Mouse (Mus musculus) hindbrain, embryonic 15.5 days (tissue): ENCODE results near the gene Anxa4. TPM values are rescaled to one million over a fixed set of nuclear protein-coding genes. Genes with fewer than 3 reads are reported as not detected.

Experiments used
- ATAC-seq: fragments of 200-750 bp; cut with Nextera tagmentation; 2 replicates; pipeline ENCODE4 v1.8.0; 2017; ENCODE audit warnings: low read depth, moderate number of reproducible peaks, moderate TSS enrichment; ENCODE audit not compliant: low FRiP score
- H3K27ac ChIP-seq: fragments of 300-500 bp; sonication (generic); replicated peaks from 2 replicates; pipeline ENCODE4 v1.5.1; 2015; ENCODE audit warnings: mild to moderate bottlenecking, inconsistent platforms
- H3K27me3 ChIP-seq: fragments of 300-500 bp; sonication (generic); 2 replicates; pipeline ENCODE4 v1.6.1; 2015; ENCODE audit warnings: control low read depth, inconsistent platforms
- H3K36me3 ChIP-seq: fragments of 300-500 bp; sonication (generic); 2 replicates; pipeline ENCODE4 v1.6.1; 2015; ENCODE audit warnings: control low read depth, inconsistent platforms
- H3K4me1 ChIP-seq: fragments of 300-500 bp; sonication (generic); replicated peaks from 2 replicates; pipeline ENCODE4 v1.6.1; 2015; ENCODE audit warnings: control low read depth, inconsistent platforms
- H3K4me2 ChIP-seq: fragments of 300-500 bp; sonication (generic); 2 replicates; pipeline ENCODE4 v1.6.1; 2015; ENCODE audit warnings: moderate library complexity, mild to moderate bottlenecking, inconsistent platforms
- H3K4me3 ChIP-seq: fragments of 300-500 bp; sonication (generic); 2 replicates; pipeline ENCODE4 v1.5.1; 2015; ENCODE audit warnings: mild to moderate bottlenecking, inconsistent platforms
- H3K9ac ChIP-seq: fragments of 300-500 bp; sonication (generic); 2 replicates; pipeline ENCODE4 v1.6.1; 2015; ENCODE audit warnings: inconsistent platforms
- H3K9me3 ChIP-seq: fragments of 300-500 bp; sonication (generic); 2 replicates; pipeline ENCODE4 v1.6.1; 2016; ENCODE audit warnings: control low read depth, inconsistent platforms
- WGBS: fragments of 180-500 bp; shearing (Covaris S2); methylation state at CpG from one replicate; pipeline ENCODE4 v1.1.7; 2015; 5-methylcytosine and 5-hydroxymethylcytosine counted together
- polyA plus RNA-seq: library from polyadenylated mRNA; unstranded; fragments of >200 nt; fragmentation: Nextera tagmentation; extraction: Ambion mirVana; gene quantifications from 2 replicates; pipeline ENCODE4 v1.2.1, GENCODE M21; 2015

The Anxa4 gene
- polyA plus RNA-seq, 1 experiment from 2014 or later, result 4.6 TPM

GRCm38 (mm10) chr6:86736830-86737229 is 56.6 kb downstream of the Anxa4 start:
- H3K4me2 ChIP-seq, result no peak overlapping the region

GRCm38 (mm10) chr6:86736313-86736712 is 57.1 kb downstream of the Anxa4 start:
- Histone ChIP-seq H3K4me3 (no peak overlapping the region), H3K4me2 (no peak overlapping the region), H3K9me3 (no peaks in the 10 kb centered on the region), H3K9ac (no peak overlapping the region), H3K4me1 (peaks cover 18% of the 10 kb centered on the region), H3K36me3 (no peaks in the 10 kb centered on the region), H3K27ac (no peak overlapping the region), H3K27me3 (no peaks in the 10 kb centered on the region)
- 88% methylated on average over 4 of the region's 4 CpGs for WGBS
- ATAC-seq, result no peak

More at GRCm38 (mm10) chr6:86736830-86737229, 56.6 kb downstream of the Anxa4 start:
- H3K9me3 ChIP-seq, result no peaks in the 10 kb centered on the region
- no peak overlapping the region for H3K4me3 ChIP-seq
- no peak for ATAC-seq
- H3K27me3 ChIP-seq, result no peaks in the 10 kb centered on the region
- WGBS, result 85% methylated on average over 6 of the region's 6 CpGs
- no peak overlapping the region for H3K27ac ChIP-seq
- H3K4me1 ChIP-seq, result peaks cover 15% of the 10 kb centered on the region
- no peaks in the 10 kb centered on the region for H3K36me3 ChIP-seq
- H3K9ac ChIP-seq, result no peak overlapping the region

- ATAC-seq, result peak; percentile 95
- whole genome bisulfite sequencing, result under 1% methylated on average over 54 of the region's 59 CpGs
- Histone ChIP-seq H3K9me3 (no peaks in the 10 kb centered on the region), H3K27ac (peak within 1 kb of the TSS; percentile 94), H3K9ac (peak within 1 kb of the TSS; percentile 81), H3K4me1 (peaks cover 33% of the 10 kb centered on the region), H3K36me3 (no peaks in the 10 kb centered on the region), H3K27me3 (no peaks in the 10 kb centered on the region), H3K4me2 (peak within 1 kb of the TSS; percentile 78), H3K4me3 (peak within 1 kb of the TSS; percentile 88)
Measured at GRCm38 (mm10) chr6:86733183-86733876, 60.1 kb downstream of the Anxa4 start, which contains the start of gene Gmcl1. Gmcl1 (minus strand) TSS chr6:86733383.

GRCm38 (mm10) chr6:86732276-86733173 is 60.9 kb downstream of the Anxa4 start:
- WGBS, result under 1% methylated on average over 57 of the region's 62 CpGs
- Histone ChIP-seq H3K27ac (peak overlapping the region; percentile 94), H3K27me3 (no peaks in the 10 kb centered on the region), H3K9ac (peak overlapping the region; percentile 81), H3K36me3 (no peaks in the 10 kb centered on the region), H3K9me3 (no peaks in the 10 kb centered on the region), H3K4me3 (peak overlapping the region; percentile 88), H3K4me2 (peak overlapping the region; percentile 78), H3K4me1 (peaks cover 33% of the 10 kb centered on the region)
- peak; percentile 55 for ATAC-seq

- Histone ChIP-seq H3K27ac (no peak overlapping the region), H3K4me2 (no peak overlapping the region), H3K4me1 (peaks cover 25% of the 10 kb centered on the region), H3K27me3 (no peaks in the 10 kb centered on the region), H3K9ac (no peak overlapping the region), H3K9me3 (no peaks in the 10 kb centered on the region), H3K4me3 (no peak overlapping the region), H3K36me3 (no peaks in the 10 kb centered on the region)
- 86% methylated on average over 5 of the region's 5 CpGs for WGBS
- ATAC-seq, result no peak
Measured at GRCm38 (mm10) chr6:86728711-86729110, 64.7 kb downstream of the Anxa4 start.

GRCm38 (mm10) chr6:86721977-86722376 is 71.4 kb downstream of the Anxa4 start:
- H3K27ac ChIP-seq, result no peak overlapping the region
- H3K27me3 ChIP-seq, result no peaks in the 10 kb centered on the region
- H3K9ac ChIP-seq, result no peak overlapping the region
- peaks cover 33% of the 10 kb centered on the region for H3K36me3 ChIP-seq
- no peak overlapping the region for H3K4me3 ChIP-seq
- H3K9me3 ChIP-seq, result no peaks in the 10 kb centered on the region
- ATAC-seq, result no peak
- WGBS, result 88% methylated on average over 3 of the region's 3 CpGs
- no peak overlapping the region for H3K4me2 ChIP-seq
- H3K4me1 ChIP-seq, result no peaks in the 10 kb centered on the region

- Histone ChIP-seq H3K27me3 (no peaks in the 10 kb centered on the region), H3K4me3 (no peak overlapping the region), H3K4me2 (no peak overlapping the region), H3K9ac (no peak overlapping the region), H3K27ac (no peak overlapping the region), H3K36me3 (peaks cover 75% of the 10 kb centered on the region), H3K4me1 (no peaks in the 10 kb centered on the region), H3K9me3 (no peaks in the 10 kb centered on the region)
- ATAC-seq, result no peak
- WGBS, result 87% methylated on average over 4 of the region's 4 CpGs
Measured at GRCm38 (mm10) chr6:86708072-86708774, 85.2 kb downstream of the Anxa4 start.

GRCm38 (mm10) chr6:86702577-86702976 is 90.8 kb downstream of the Anxa4 start:
- Histone ChIP-seq H3K4me3 (no peak overlapping the region), H3K27ac (no peak overlapping the region), H3K27me3 (no peaks in the 10 kb centered on the region), H3K4me1 (no peaks in the 10 kb centered on the region), H3K9me3 (no peaks in the 10 kb centered on the region), H3K9ac (no peak overlapping the region), H3K36me3 (peaks cover 89% of the 10 kb centered on the region), H3K4me2 (no peak overlapping the region)
- WGBS, result 93% methylated on average over 9 of the region's 9 CpGs
- no peak for ATAC-seq

GRCm38 (mm10) chr6:86697903-86698302 is 95.5 kb downstream of the Anxa4 start:
- 85% methylated on average over 6 of the region's 6 CpGs for WGBS
- no peak overlapping the region for H3K4me3 ChIP-seq
- ATAC-seq, result no peak

GRCm38 (mm10) chr6:86696213-86696612 is 97.2 kb downstream of the Anxa4 start:
- H3K4me2 ChIP-seq, result no peak overlapping the region
- no peak overlapping the region for H3K9ac ChIP-seq
- no peaks in the 10 kb centered on the region for H3K4me1 ChIP-seq
- no peak overlapping the region for H3K27ac ChIP-seq
- ATAC-seq, result no peak
- H3K36me3 ChIP-seq, result peaks cover 78% of the 10 kb centered on the region
- no peaks in the 10 kb centered on the region for H3K27me3 ChIP-seq
- H3K4me3 ChIP-seq, result no peak overlapping the region
- 89% methylated on average over 10 of the region's 10 CpGs for WGBS
- no peaks in the 10 kb centered on the region for H3K9me3 ChIP-seq

More at GRCm38 (mm10) chr6:86697903-86698302, 95.5 kb downstream of the Anxa4 start:
- Histone ChIP-seq H3K27ac (no peak overlapping the region), H3K9ac (no peak overlapping the region), H3K36me3 (peaks cover 83% of the 10 kb centered on the region), H3K4me1 (no peaks in the 10 kb centered on the region), H3K4me2 (no peak overlapping the region), H3K27me3 (no peaks in the 10 kb centered on the region), H3K9me3 (no peaks in the 10 kb centered on the region)

- Histone ChIP-seq H3K36me3 (peaks cover 75% of the 10 kb centered on the region), H3K27ac (no peak overlapping the region), H3K4me1 (no peaks in the 10 kb centered on the region), H3K4me3 (no peak overlapping the region), H3K9ac (no peak overlapping the region), H3K27me3 (no peaks in the 10 kb centered on the region), H3K9me3 (no peaks in the 10 kb centered on the region), H3K4me2 (no peak overlapping the region)
- ATAC-seq, result no peak
Measured at GRCm38 (mm10) chr6:86694465-86694864, 98.9 kb downstream of the Anxa4 start.

GRCm38 (mm10) chr6:86689671-86690070 is 103.7 kb downstream of the Anxa4 start:
- Histone ChIP-seq H3K4me2 (no peak overlapping the region), H3K27me3 (no peaks in the 10 kb centered on the region), H3K9ac (no peak overlapping the region), H3K4me1 (peaks cover 3% of the 10 kb centered on the region; the same call in 1 of the 2 replicates), H3K9me3 (no peaks in the 10 kb centered on the region), H3K4me3 (no peak overlapping the region), H3K27ac (no peak overlapping the region), H3K36me3 (peaks cover 44% of the 10 kb centered on the region)
- 94% methylated on average over 3 of the region's 3 CpGs for WGBS
- no peak for ATAC-seq
